Mouse (Mus musculus) thymus, adult 2 months (tissue): Measurements from ENCODE around the gene Zfp575.

Source experiments
- CTCF ChIP-seq: fragments of 200-500 bp; IDR thresholded peaks from 2 replicates; pipeline ENCODE4 v1.5.1; 2012; ENCODE audit warnings: mild to moderate bottlenecking, control low read depth, low read length, moderate library complexity, borderline replicate concordance; ENCODE audit not compliant: control insufficient read depth, poor library complexity, insufficient read depth; ENCODE audit errors: extremely low read depth
- POLR2A ChIP-seq: fragments of 200-500 bp; IDR thresholded peaks from 2 replicates; pipeline ENCODE4 v1.6.1; 2012; ENCODE audit warnings: mild to moderate bottlenecking, low read length, control low read depth, moderate library complexity; ENCODE audit not compliant: control insufficient read depth, poor library complexity, insufficient read depth; ENCODE audit errors: extremely low read depth

- TF ChIP-seq POLR2A (no peak), CTCF (no peak)
These were observed 42.9 kb downstream of the Zfp575 start for GRCm38 (mm10) chr7:24544506-24544905.
